Mouse (Mus musculus): ENCODE results near the gene Calm2.

Gene Calm2

DNA sequence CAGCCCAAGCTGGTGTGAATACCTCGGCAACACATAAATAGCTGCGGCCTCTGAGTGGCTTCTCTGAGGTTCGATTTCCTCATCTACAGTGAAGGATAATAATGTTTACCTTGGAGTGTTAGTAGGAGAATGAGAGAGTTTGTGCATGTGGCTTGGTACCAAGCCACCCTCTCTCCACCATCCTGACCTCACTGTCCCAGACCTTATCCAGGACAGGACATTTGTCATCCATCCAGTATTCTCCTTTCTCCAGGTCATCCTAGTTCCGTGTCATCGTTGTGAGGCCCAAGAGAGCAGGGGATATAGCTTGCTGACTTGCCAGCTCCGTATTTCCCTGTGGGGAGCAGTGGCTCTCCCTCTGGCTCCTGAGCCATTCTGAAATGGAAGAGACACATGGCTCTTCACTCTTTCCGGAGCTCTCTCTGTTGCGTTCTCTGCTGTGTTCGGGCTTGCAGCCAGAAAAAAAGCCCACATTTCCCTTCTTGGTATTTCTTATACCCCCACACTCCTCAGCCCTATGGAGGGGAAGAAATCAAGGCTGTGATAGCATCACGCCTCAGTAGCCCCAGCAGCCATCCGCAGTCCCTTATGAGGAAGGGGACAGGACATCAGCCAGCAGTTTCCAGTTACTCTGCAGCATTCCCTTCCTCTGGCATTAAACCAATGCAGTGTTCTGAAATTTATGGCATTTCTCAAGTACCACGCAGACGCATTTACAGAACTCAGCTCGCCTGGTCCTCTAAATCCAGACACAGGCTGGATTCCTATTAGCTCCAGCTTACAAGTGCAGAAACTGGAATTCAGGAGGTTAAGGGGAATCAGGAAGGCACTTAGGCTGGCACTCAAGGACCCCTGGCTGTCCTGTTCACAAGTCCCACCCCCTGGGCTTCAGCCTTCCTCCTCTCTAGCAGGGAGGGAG lies 13.3 kb upstream of the Calm2 start:
- no peak for DNase-seq (ENCODE audit: low read depth in 2 of 2, low spot score in 2 of 2)

- no peak for DNase-seq (ENCODE audit: low read depth in 2 of 2, low spot score in 2 of 2)
Observed at GRCm38 (mm10) chr17:87458911-87459749, 12.4 kb upstream of the Calm2 start.

- DNase-seq (ENCODE audit: low read depth in 2 of 2, low spot score in 2 of 2), result no peak
Observed at GRCm38 (mm10) chr17:87457961-87458360, 11.2 kb upstream of the Calm2 start.

GRCm38 (mm10) chr17:87454121-87454520 lies 7.4 kb upstream of the Calm2 start:
- DNase-seq (ENCODE audit: low read depth in 2 of 2, low spot score in 2 of 2), result no peak

DNA sequence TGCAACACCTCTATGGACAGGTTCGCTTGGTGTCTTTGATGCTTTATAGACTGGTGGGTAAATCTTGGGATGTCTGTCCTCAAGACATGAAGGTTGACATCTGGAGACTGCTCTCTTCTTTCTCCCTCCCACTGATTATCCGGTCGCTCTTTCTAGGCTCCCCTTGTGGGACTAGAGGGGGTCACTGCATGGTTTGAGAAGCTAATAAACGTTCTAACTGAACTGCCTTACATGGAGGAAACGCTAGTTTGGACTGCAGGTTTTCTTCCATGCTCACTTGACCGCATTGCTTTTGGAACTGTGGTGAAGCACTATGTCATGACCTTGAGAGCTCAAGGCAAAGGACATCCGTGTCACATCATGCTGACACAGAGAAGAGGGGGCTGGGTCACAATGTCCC lies 6.6 kb upstream of the Calm2 start:
- no peak for DNase-seq (ENCODE audit: low read depth in 2 of 2, low spot score in 2 of 2)

GRCm38 (mm10) chr17:87448881-87449280 lies 2.1 kb upstream of the Calm2 start:
- DNase-seq (ENCODE audit: low read depth in 2 of 2, low spot score in 2 of 2), result no peak

DNA sequence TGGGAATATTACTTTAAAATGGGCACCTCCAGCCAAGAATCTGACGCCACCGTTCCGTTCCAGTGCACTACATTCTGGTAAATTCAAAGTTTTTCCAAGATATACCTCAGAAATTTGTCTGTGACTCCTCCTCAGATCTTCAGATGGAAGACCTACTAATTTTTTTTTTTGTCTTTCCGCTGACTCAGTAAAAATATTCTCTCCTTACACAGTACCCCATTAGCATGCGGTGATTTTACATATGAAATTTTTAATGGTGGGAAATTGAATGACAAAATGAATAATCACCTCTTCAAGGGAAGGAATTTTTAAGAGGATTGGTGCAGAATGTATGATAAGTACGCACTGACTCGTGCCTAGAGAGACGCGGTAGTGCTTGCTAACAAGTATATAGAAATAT lies 1.6 kb upstream of the Calm2 start:
- no peak for DNase-seq (ENCODE audit: low read depth in 2 of 2, low spot score in 2 of 2)

- no peak for DNase-seq (ENCODE audit: low read depth in 2 of 2, low spot score in 2 of 2)
Observed at GRCm38 (mm10) chr17:87447612-87448200, 971 bp upstream of the Calm2 start.

DNA sequence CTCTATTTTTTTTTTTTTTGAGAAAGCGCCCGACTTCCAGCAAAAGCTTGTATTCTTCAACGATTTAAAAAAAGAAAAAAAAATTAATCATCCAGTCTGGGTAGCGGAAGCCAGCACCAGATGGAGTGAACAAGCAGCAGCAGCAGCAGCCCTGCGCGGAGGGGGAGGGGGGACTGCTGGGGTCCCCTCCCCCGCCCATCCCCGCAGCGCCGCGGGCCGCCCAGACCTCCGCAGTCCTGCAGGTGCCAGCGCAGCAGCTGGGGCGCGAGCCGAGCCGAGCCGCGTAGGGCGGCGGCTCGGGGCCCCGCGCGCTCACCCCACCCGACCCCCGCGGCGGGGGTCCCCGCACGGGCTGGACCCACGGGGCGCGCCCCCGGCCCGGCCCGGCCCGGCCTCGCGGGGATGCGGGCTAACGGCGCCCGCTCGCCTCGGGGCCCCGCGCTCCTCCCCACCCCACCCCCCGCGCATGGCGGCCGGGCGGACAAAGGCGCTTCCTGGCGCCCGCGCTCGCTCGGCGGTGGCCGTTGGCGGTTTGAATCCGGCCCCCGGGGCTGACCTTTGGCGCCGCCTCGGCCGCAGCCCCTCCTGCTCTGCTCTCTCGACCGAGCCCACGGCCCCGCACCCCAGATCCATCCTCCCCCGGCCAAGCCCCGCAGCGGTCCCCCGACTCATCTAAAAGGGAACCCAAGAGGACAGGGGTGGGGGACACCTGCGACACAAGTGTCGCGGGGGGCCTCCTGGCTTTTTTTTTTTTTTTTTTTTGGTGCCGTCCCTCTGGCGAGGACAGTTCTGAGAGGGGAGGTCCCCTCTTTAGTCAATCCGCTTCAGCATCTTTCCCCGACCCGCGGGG lies 593 bp downstream of the Calm2 start:
- DNase-seq (ENCODE audit: low read depth in 2 of 2, low spot score in 2 of 2), result peak; percentile 35 to 59

GRCm38 (mm10) chr17:87445337-87445916 lies 1.3 kb downstream of the Calm2 start:
- DNase-seq (ENCODE audit: low read depth in 2 of 2, low spot score in 2 of 2), result no peak

DNA sequence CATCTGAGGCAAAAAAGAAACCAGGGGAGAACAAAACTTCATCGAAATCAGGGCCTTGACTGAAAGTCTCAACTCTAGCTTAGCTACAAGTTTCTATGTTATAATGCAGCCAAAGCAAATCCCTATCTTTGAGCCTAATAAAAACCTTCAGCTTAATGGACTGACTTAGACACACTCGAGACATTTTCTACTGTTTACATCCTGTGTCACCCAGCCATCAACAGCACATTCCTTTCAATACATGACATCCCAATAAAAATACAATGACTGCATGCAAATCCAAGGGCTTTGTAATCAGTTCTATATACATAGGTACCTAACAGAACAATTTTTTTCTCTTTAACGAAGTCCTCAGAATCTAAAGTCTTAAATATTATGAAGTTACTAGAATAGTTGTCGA lies 2.0 kb downstream of the Calm2 start:
- no peak for DNase-seq (ENCODE audit: low read depth in 2 of 2, low spot score in 2 of 2)

DNA sequence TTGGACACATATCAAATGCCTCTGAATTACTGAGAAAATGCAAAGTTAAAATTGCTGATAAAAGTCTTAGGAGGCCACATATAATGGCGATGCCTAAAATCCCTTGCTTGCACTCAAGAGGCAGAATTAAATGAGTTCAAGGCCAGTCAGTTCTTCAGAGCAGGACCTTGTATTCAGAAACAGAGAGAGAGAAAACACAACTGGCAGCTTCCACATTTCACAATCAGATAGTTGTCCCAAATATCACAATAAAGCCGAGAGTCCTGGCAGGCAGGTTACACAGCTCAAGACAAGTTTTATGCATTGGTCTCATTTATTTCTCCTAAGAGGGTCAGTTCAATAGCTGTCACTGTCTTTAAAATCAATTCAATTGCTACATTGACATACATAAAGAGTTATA lies 5.2 kb downstream of the Calm2 start:
- DNase-seq (ENCODE audit: low read depth in 2 of 2, low spot score in 2 of 2), result no peak

- no peak for DNase-seq (ENCODE audit: low read depth in 2 of 2, low spot score in 2 of 2)
Observed at GRCm38 (mm10) chr17:87439441-87439840, 7.3 kb downstream of the Calm2 start.

GRCm38 (mm10) chr17:87433929-87434328 lies 12.8 kb downstream of the Calm2 start:
- DNase-seq (ENCODE audit: low read depth in 2 of 2, low spot score in 2 of 2), result no peak

DNA sequence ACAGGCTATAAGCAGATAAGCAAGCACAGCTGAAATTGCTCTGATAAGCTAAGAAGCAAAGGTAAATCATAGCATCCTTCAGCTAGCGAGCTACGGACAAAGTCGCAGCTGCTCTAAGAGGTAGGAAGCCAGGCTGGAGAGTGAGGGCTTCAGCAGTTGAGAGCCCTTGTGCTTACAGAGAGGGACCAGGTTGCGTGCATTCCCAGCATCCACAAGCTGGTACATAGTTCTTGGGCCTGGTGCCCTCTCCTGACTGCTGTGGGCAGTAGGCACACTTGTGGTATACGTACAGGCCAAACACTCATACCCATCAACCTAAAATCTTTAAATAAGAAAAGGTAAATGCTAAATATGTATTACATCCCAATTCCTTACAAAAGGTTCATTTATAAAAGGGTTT lies 14.0 kb downstream of the Calm2 start:
- no peak for DNase-seq (ENCODE audit: low read depth in 2 of 2, low spot score in 2 of 2)

DNA sequence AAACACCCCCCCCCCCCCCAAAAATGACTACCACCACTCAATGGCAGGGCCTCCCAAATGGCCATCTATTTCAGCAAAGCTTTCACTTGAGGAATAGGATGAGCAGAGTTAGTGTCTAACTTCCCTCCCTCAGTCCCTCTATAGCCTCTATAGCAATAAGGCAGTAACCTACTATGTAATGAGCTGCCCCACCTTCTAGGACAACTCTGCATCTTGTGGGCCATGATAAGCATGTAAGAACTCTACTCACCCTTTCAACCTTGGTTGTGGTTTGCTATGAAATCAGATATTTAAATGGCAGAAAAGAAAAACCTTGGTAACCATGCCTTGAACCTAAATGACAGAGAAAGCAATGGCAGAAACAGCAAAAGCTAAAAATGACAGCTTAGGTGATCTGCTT lies 14.4 kb downstream of the Calm2 start:
- DNase-seq (ENCODE audit: low read depth in 2 of 2, low spot score in 2 of 2), result no peak

- DNase-seq (ENCODE audit: low read depth in 2 of 2, low spot score in 2 of 2), result no peak
Observed at GRCm38 (mm10) chr17:87429431-87429830, 17.3 kb downstream of the Calm2 start.

GRCm38 (mm10) chr17:87427511-87427910 lies 19.2 kb downstream of the Calm2 start, which contains the start of gene Stpg4:
TSS of gene Stpg4 (minus strand) at chr17:87427741.
- DNase-seq (ENCODE audit: low read depth in 2 of 2, low spot score in 2 of 2), result no peak

DNA sequence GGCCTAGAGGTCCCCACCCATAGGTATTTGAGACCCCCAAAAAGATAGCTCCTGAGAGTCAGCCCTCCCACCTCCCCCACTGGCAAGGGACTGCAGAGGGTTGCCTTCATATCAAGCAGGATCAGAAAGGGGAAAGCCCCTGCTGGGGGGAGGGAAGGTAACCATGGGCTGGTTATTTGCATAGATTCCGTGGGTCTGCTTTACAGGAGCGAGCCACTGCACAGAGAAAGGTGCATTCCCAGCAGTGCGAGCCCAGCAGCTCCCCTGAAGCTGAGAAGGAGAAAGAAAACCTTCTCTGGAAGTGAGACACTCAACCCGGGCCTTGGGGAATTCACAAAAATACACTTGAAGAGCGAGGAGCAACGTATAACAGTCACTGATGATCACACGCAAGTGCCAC lies 28.7 kb downstream of the Calm2 start:
- DNase-seq (ENCODE audit: low read depth in 2 of 2, low spot score in 2 of 2), result no peak

GRCm38 (mm10) chr17:87406646-87407045 lies 40.1 kb downstream of the Calm2 start:
- no peak for DNase-seq (ENCODE audit: low read depth in 2 of 2, low spot score in 2 of 2)
